Mouse (Mus musculus) c-Kit-negative CD71-positive TER-119-positive erythroid progenitor cells, embryonic 14.5 days (primary cell): ENCODE data around the gene 9330161L09Rik.
"Not testable (repeated sequence)": the region's sequence is repeated elsewhere in the genome, so short reads cannot be mapped to it uniquely, and the experiment has no call there.

ENCODE experiments used
- DNase-seq: peaks from one replicate; pipeline ENCODE4 v3.0.0-alpha.2; 2013; ENCODE audit warnings: low read depth, low spot score

The 9330161L09Rik gene

DNA sequence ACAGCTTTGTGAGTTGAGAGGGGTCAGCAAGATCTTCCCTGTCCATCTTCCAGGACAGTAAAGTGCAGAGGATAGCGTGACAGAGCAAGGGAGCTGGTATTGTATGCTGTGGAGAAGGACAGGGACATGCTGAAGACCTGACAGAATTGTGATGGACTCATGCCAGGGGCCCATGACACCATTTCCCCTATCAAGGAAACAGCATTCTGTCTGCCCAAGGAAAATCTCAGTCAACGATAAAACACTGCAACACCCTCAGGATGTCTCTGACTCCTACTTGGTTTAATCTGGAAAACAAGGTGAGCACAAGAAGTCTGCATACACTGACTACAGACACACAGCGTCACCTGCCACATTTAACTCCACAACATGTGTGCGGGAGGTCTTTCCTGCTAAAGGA is at the start of gene 9330161L09Rik:
TSS of gene 9330161L09Rik (minus strand) at position 101 of the 400 bp plus-strand sequence.
- DNase-seq: no peak

DNA sequence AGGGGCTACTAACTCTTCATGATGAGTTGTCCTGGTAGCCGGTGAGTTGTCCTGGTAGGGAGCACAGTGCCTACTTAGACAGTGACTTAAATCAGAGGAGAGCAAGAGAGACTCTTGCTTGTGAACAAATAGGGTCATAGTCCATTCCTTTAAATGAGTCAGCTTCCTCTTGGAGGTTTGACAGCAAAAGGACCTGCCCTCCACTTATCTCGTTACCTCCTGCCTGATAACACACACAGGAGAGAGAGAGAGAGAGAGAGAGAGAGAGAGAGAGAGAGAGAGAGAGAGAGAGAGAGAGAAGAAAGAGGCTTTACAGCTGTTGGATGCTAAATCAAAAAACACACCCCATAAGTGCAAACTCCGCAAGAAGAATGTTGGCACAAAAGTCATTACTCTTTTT is 49.5 kb upstream of the 9330161L09Rik start, which contains the start of gene Ifi27l2b:
TSS of gene Ifi27l2b (minus strand) at position 84 of the 400 bp plus-strand sequence.
- DNase-seq: no peak

DNA sequence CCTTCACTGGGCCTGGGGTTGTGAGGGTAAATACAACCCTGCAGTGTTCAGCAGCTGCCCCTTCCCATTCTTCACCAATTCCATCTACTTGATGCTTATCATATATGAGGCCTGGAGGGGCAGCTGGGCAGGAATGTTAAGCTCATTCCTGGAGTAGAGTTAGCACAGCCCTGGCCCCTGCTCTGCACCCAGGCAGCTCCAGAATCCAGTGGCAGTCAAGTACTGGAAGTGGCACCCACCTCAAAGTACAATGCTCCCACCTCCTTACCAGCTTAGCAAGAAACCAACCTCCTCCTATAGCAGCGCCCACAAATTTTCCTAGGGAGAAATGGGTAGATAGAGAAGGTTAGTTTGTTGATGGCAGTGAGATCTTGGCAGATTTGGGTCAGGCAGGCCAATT is 49.1 kb upstream of the 9330161L09Rik start:
- DNase-seq: not testable (repeated sequence)

DNA sequence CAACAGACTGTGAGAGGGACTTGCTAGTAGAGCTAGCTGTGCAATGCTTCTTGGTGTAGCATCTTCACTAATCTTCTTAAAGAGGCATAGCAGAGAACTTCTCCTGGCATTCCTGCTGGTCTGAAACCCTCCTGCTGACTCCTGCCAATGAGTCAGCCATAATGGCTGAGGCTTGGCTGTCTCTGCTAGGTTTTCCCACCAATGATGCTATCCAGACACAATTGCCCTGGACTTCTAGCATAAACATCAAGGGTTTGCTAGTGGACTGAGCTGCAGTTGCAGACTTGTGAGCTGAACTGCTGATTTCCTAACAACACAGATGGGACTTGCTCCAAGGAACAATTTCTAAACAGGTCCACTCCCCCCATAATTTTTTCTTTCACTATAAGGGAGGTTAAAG is 45.7 kb upstream of the 9330161L09Rik start:
- no peak for DNase-seq

DNA sequence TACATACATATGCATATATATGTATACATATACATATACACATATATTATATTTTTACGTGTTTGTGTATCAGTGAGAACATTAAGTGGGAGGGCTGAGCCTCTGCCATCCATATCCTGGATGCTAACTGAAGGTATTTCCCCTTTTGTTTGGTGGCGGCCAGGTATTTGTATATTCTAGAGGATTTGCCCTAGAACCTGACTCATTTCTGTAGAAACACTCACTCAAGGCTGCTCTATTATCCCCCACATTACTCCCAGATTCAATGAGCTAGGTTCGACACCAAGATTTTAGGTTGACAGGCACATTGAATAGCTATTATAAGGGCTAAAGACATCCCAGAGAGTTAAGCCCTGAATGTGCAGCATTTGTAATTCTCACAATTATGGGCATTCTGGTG is 37.4 kb upstream of the 9330161L09Rik start:
- DNase-seq: no peak

DNA sequence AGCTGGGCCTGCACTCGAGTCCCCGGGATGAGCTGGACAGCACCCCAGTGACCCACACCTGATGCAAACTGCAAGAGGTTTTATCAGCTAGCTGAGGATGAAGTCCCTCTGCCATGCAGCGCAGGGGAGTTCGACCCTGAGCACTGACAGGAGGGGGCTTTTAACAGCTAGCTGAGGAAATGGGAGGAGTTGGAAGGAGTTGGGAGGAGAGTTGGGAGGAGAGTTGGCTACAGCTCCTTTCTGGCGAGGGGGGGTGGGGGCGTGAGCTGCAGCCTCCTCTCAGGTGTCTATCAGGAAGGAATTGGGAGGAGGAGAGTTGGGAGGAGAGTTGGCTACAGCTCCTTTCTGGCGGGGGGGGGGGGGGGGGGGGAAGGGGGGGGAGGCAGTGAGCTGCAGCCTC is 36.6 kb upstream of the 9330161L09Rik start:
- not testable (repeated sequence) for DNase-seq

DNA sequence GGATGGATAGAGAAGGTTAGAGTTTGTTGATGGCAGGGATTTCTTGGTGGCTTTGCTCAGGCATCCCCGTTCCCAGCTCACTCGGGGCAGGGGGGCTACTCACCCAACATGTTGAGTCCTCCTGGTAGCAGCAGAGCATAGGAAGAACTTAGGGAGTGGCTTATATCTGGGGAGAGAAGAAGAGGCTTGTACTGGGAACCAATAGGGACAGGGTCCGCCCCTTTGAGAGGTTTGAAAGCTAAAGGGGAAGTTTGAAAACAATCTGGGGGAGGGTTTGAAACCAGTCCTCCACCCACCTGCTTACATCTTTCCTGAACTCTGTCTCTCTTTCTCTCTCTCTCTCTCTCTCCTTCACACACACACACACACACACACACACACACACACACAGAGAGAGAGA is 35.9 kb upstream of the 9330161L09Rik start, which contains the start of gene Ifi27l2a:
TSS of gene Ifi27l2a (minus strand) at position 157 of the 400 bp plus-strand sequence.
- no peak for DNase-seq

DNA sequence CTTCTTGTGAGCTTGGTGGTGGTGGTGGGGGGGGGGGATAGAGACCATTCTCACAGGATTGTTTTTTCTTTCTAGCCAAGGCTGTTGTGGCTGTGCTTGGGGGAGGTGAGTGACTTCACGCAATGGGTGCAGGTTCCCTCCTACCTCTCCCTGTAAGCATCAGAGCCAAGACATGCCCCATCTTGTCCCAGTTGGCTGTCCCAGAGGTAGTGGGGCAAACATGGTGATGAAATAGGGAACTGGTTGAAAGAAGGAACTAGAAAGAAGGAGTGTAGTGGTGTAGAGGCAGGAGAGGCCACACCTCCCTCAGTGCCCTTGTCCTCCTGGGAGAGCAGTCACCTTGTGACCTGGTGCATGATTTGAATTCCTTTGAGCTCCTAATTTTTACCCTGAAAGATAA is 30.0 kb upstream of the 9330161L09Rik start:
- DNase-seq: no peak

DNA sequence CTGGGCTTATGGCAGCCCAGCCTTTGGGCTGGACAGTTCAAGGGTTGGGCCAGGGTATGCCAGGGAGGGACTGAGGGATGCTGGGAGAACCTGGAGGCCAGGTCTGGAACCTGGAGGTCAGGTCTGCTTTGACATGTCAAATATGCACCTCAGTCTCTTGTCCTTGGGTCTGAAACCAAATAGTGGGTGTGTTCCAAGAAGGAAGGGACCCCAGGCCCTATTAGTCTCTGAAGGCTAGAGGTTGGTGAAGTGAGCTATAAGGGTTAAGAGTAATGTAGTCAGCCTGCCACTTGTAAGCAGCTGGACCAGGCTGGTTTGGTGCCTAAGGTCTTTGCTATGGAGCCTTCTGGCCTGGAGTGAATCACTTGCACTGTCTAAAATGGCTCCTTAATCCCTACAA is 27.2 kb upstream of the 9330161L09Rik start:
- DNase-seq: no peak

DNA sequence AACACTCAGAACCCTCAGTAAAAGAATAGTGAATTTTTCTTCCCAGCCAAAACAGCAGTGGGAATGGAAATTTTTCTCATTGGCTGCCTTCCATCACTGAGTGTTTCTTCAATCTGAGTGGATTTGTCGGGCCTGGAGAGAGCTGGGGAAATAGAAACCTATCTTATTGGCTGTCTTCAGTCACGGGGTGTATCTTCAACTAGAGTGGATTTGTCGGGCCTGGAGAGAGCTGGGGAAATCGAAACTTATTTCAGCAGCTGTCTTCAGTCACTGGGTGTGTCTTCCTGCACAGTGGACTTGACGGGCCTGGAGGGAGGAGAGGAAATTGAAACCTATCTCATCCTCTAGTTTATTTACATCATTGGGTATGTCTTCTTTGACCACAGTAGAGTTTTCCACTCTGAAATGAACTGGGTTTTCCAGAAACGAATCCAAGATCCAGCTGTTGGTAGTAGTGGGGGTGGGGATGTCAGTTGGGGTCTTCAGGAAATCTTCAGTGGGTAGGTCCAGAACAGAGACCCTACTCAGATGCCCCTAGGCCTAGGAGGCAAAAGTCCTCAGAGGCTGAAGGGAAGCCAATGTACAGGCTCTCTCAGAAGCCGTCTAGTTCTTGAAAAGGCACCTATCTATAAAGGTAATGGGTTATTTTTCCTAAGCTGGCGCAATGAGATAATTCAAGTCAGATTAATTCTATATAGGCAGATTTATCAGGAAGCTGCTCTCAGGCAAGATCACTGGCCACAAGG is 26.5 kb upstream of the 9330161L09Rik start, which contains the start of gene Ifi27:
TSS of gene Ifi27 (plus strand) at position 226 of the 746 bp plus-strand sequence.
- DNase-seq: no peak

DNA sequence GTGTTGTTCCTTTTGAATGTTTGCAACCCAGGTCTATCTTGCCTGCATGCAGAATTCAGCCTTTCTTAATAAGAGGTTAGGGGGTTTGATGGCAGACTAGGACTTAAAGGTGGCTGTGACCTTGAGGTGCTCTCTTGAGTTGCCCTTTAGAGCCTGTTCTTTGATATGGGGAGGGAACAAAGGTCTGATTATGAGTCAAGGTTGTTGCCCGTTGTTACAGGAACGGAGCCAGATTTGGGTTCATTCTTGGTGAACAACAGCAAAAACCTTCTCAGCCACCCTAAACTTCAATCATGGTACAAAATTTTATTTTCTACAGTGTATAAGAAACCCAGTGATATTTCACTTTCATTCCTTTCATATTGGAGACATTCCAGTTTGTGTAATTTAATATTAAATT is 25.8 kb upstream of the 9330161L09Rik start:
- no peak for DNase-seq

DNA sequence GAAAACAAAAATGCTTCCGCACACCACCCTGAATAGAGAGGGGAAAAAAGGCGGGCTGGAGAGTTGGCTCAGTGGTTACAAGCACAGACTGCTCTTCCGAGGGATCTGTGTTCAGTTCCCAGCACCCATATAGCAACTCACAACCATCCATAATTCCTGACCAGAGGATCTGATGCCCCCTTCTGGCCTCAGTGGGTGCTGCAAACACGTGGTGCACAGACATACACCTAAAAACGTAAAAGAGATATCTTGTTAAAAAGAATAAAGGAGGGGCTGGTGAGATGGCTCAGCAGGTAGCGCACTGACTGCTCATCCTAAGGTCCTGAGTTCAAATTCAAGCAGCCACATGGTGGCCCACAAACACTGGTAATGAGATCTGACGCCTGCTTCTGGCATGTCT is 19.1 kb upstream of the 9330161L09Rik start:
- DNase-seq: no peak

DNA sequence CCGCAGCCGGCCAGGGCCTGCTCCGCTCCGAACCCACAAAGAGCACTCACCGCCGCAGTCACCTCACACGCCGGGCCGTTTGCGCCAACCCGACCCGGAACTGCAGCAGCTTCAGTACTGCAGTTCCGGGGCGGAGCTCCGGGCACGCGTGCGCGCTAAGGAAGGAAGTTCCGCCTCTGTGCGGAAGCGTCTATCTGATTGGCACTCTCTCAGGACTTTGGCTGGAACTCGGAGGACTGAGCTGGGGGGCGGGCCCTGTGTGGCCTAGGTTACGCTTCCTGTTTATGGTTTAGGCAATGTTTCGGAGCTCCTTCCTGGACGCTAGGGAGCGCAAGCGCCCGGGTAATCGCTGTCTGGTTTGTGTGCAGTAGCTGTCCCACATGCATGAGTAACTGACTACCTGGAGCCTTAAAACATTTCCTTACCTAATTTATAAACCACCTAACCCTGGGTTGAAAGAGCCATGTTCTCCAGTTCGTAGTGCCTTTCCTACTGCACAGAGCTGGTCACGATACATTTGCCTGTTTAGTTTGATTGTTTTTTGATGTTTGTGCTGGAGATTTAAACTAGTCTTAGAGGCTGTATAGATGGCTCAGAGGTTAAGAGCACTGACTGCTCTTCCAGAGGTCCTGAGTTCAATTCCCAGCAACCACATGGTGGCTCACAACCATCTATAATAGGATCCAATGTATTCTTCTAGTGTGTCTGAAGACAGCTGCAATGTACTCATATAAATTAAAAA is 18.3 kb upstream of the 9330161L09Rik start, which contains the start of gene Ddx24:
TSS of gene Ddx24 (minus strand) at position 102 of the 742 bp plus-strand sequence.
- peak; percentile 96 for DNase-seq

DNA sequence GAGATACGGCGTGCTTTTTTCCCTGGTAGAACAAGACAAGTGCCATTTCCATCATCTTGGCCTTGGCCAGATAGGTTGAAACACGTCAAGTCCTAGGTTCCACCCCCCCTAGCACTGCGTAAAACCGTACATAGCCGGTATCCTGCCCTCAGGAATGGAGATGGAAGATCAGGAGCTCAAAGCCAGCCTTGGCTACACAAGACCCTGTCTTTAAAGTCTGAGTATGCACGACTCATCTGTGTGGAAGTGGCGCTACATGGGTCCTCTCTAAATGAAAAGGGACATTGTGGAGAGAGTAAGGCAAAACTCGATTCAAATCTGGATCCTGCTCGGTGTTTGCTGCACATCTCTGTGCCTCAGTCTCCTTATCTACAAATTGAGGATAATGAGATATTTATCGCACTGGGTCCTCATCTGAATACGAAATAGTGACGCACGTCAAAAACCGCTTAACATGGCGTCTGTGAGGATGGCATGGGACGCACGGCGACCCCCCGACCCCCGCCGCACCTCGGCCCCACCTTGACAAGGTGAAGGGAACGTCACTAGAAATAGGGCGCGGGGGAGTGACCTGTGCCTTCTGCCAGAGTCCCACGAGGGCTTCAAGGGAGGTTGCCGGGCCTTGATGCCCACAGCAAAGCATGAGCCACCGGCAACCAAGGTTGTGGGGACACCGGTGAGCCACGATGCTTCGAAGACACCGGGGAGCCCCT is 17.6 kb upstream of the 9330161L09Rik start:
- no peak for DNase-seq

DNA sequence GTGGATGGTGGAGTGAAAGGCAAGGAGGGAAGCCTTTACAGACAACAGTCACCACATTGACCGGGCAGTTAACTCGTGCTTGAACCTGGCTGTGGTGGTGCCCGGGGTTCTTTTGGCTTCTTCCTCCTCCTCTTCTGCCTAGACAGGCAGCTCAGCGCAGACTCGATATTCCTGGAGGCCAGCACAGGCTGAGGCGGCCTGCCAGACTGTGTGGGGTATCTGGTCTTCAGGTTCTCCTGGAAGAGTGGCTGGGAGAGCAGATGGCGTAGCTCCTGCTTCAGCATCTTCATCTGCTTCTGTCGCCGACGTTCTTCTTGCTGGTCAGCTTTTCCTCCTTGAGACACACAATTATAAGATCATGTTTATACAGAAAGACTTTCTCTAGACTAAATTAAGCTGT is 524 bp upstream of the 9330161L09Rik start:
- DNase-seq: no peak

DNA sequence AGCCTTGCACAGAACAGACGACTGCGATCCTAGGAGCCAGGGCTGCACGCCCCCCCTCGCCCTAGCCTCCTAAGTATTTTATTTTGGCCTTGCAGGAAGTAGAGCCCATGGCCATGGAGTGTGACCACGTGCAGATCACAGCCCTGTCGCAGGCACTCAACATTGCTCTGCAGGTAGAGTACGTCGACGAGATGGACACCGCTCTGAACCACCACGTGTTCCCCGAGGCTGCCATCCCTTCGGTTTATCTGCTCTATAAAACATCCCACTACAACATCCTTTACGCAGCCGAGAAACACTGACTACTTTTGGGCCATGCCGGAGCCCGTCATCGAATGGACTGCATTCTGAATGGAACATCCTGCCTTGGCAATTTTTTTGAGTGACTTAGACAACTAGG is 3.5 kb downstream of the 9330161L09Rik start:
- DNase-seq: no peak

DNA sequence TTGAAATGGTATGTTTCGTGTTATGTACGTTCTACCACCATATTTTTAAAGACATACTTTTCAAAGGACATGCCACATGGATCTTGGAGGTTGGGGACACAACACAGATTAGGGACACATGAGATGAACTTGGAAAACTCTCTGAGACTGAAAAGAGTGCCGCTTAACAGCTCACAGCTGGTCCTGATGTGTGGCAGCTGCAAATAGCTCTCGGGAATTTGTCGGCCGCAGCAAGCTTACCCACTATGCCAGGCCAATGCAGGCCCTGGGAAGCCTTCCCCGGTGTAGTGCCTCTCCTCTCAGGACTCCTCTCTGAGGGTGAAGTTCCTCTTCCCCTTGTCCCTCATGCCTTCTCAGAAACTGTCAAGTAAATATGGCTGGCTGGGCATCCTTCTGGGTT is 10.9 kb downstream of the 9330161L09Rik start:
- no peak for DNase-seq

DNA sequence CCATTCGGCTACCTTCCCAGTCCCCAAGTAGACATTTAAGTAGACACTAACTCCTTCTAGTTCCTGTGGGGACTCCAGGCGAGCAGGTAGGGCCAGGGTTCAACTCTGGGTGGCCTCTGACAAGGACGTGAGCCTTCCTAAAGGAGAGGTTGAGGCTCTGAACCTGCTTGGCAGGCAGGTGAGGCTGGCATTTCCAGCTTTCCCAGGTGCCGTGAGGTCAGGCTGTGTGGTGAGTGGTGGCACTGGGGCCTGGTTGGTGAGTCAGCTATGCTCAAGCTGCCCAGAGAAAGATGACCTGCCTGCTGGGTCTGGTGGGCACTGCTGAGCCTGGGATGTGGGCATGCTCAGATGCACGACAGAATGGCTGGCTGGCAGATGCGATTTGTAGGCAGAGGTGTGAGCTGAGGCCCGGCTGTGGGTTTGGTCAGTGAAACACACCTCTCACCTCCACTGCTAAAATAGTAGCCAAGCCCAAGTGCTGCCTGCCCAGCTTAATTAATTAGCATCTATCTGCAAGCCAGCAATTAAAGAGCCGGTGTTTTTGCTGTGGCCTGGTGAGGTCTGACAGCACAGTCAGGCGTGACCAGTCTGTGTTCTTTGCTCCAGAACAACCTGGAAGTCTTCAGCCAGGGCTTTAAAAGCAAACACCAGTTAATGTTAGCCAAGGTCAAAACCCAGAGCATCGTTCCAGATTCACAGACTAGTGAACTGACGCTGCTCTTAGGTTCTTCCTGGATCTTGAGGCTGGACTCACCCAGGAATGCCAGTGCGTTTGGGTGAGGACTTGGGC is 11.9 kb downstream of the 9330161L09Rik start:
- DNase-seq: no peak

DNA sequence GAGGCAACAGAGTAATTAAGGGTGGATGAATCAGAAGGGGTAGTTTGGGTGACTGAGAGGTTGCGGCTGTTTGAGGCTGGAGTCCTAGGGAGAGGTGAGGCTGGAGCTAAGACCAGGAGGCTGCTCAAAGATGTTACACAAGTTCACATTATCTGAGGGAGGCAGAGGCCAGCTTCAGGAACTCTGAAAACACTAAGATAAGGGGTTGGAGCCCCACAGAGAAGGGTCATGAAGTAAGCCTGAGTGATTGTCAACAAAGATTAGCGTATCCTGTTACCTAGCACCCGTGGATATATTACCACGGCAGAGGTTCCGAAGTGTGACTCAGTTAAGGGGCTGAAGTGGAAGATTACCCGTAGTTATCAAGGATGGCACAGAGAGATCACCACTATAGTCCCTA is 14.1 kb downstream of the 9330161L09Rik start:
- DNase-seq: peak; percentile 74

DNA sequence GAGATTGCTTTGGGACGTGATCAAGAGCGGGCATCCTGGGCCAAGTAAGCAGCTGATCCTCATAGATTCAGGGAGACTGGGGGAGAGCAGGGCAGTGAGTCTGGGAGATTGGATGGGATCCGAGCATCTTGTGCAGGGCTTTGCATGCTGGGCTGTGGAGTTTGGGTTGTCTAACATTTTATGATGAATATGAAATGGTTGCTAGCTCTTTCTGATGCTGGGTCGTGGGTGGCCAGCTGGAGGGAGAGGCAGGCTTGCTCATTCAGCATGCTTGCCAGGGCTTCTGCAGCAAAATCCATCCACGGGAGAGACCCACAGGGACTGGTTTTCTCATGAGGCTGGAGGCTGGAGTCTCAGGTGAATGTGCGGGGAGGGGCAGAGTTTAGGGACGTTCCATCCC is 16.5 kb downstream of the 9330161L09Rik start:
- no peak for DNase-seq

DNA sequence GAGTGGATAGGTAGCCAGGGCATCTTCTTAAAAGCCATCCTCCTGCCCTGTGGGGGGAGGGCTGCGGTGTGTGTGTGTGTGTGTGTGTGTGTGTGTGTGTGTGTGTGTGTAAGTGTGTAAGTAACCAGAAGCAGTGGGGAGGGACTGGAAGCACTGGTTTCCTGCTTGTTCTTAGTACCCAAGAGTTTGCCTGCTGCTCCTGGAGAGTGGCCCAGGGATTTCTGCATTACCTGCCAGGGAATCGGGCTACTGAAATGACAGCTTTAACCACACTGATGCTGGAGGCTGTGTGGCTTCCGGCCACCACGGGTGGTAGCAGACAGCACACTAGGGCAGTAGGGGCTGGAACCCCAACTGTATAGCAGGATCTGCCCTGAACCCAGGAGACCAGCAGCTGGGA is 17.6 kb downstream of the 9330161L09Rik start:
- no peak for DNase-seq
